Mouse (Mus musculus): ENCODE data around the gene Patj. TPM values are rescaled to one million over a fixed set of nuclear protein-coding genes. Genes with fewer than 3 reads are reported as not detected.
"Not testable (repeated sequence)": the region's sequence is repeated elsewhere in the genome, so short reads cannot be mapped to it uniquely, and the experiment has no call there.

Gene Patj
- total RNA-seq (2021) = 1 to 10 TPM; 3.0 to 6.1 TPM
- long read RNA-seq, experiment 1, partial matches to known transcripts = 1 of 1 reads
- long read RNA-seq, experiment 1, other reads (novel, unspliced or antisense) = 0 of 1 reads
- long read RNA-seq, experiment 2, full-length matches to known transcripts = 1 of 2 reads
- long read RNA-seq, experiment 2, partial matches to known transcripts = 1 of 2 reads
- long read RNA-seq, experiment 2, other reads (novel, unspliced or antisense) = 0 of 2 reads

- DNase-seq (ENCODE audit: low spot score in 2 of 2) = peak; percentile 50 to 61
Observed at GRCm38 (mm10) chr4:98395690-98396437, at the start of gene Patj. Gene Patj (plus strand): TSS chr4:98395785.

GRCm38 (mm10) chr4:98348580-98348979 lies 47.0 kb upstream of the Patj start:
- DNase-seq (ENCODE audit: low spot score in 2 of 2) = no peak

DNA sequence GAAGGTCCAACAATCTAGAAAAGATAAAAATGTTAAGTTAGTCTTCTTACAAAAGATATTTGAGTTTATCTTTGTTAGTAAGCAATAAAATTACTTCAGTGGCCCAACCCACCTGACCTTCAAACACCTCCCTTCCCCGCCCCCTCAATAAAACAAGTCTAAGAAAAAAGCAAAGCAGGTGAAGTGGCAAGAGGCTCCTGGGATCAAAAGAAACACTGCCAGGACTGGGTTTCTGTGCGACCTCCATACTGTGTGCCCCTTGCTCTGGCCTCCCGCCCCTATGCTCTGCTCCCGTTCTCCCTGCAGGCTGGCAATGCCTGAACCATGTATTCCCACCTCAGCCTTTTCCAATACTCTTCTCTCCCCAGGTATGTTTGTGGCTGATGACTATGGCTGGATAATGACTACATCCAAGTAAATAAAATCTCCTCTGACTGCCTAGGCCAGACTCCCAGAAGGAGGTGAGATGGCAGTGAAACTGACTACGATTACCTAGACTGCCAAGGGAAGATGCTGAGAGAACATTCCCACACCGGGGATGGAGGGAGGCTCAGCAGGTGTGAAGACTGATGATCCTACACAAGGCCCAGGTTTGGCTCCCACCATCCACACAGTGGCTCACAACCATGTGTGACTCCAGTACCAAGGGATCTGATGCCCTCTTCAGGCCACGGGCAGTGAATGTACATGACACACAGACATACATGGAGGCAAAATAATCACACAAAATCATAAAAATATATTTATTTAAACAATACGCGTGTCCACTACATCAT lies 37.4 kb upstream of the Patj start:
- DNase-seq (ENCODE audit: low spot score in 2 of 2) = no peak

DNA sequence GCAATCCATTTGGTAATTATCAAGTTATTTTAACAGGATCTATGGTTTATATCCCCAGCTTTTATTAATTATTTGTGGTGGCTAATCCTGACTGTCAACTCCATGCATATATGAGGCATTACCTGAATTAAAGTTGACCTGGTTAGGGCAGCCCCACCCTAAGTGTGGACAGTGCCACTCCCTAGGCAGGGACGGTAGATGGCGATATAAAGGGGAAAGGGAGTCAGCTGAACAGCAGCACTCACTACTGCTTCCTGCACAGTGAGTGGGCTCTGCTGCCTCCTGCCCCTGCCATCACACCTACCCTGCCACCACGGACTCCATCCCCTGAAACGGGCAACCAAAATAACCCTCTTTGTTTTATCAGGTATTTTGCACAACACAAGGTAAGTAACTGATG lies 20.2 kb upstream of the Patj start:
- no peak for DNase-seq (ENCODE audit: low spot score in 2 of 2)

- no peak for DNase-seq (ENCODE audit: low spot score in 2 of 2)
Observed at GRCm38 (mm10) chr4:98376943-98377342, 18.6 kb upstream of the Patj start.

DNA sequence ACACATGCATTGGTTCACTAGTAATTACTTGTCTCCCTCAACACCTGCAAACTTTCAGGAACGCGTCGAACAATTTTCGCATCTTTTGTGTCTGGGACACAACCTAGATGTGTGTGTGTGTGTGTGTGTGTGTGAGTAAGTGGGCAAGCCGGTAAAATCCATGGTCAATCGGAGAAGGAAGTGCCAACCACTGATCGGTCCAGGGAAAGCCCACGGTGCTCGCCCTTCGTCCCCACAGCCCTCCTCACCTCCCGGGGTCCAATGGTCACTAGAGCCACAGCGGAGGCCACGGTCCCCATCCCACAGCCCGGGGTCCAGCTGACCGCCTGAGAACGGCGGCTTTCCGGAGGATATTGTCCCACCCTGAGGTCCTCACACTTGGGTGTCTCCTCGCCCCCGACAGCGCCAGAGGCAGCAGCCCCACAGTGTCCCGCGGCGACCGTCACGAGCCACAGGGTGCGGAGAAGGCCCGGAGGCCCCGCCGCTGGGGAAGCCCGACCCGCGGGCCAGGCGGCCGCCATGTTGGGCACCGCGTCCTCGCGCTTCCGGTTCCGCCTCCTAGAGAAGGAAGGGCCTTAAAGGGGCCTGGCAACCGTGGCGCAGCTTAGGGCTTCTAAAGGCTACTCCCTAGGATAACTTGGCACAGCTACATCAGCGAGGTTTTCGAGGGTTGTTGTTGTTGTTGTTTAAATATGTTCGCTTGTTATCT lies 12.7 kb upstream of the Patj start, which contains the start of gene Tm2d1:
TSS of gene Tm2d1 (minus strand) at position 591 of the 709 bp plus-strand sequence.
- peak; percentile 77 to 80 for DNase-seq (ENCODE audit: low spot score in 2 of 2)

GRCm38 (mm10) chr4:98385036-98385435 lies 10.5 kb upstream of the Patj start:
- DNase-seq (ENCODE audit: low spot score in 2 of 2) = no peak

DNA sequence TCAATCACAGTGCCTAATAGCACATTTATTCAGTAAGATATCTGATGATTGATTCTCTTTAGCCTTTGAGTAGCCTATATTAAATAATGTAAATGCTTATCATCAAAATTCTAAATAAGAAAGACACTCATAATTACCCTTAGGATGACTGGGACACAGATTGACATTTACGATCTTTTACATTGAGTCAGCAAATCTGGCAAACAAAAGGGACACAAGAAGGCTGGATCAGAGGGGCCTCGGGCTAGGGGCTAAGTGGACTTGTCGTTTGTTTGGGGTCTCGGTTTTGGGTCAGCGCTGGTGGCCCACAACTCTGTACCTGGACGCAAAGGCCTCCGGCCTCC lies 267 bp upstream of the Patj start:
- DNase-seq (ENCODE audit: low spot score in 2 of 2) = no peak

GRCm38 (mm10) chr4:98400926-98401583 lies 5.5 kb downstream of the Patj start:
- no peak for DNase-seq (ENCODE audit: low spot score in 2 of 2)

DNA sequence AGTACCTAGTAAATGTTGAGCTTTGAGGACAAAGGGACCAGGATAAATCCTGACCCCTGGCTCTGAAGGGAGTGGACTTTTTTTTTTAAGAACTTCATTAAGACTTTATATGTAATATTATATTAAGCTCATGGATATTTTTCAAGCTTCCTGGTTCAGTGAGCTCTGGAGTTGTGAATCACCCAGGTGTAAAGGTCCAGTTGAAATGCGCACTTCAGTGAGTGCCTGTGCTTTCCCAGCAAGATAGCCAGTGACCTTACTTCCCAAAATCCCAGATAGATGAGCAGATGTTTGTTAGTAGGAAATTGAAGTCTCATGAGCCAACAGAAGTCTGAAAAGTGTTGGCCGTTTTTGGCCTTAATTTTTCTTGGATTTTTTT lies 6.0 kb downstream of the Patj start:
- DNase-seq (ENCODE audit: low spot score in 2 of 2) = no peak

DNA sequence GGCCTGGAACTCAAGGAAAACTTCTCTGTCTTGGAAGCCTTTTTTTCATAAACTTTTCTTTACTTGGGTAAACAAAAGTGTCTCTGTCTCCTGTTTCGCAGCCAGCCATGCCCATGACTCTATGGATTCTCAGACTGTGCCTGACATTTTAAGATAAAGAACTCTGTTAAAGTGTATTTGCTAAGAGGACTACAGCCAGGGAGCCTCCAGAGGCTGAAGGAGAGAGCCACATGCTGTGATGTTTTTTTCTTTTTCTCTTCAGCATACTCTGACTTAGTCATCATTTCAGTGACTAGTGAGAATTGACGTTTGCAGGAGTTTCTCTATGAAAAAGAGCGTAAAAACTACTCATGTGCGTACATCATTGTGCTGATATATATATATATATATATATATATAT lies 7.9 kb downstream of the Patj start:
- no peak for DNase-seq (ENCODE audit: low spot score in 2 of 2)

DNA sequence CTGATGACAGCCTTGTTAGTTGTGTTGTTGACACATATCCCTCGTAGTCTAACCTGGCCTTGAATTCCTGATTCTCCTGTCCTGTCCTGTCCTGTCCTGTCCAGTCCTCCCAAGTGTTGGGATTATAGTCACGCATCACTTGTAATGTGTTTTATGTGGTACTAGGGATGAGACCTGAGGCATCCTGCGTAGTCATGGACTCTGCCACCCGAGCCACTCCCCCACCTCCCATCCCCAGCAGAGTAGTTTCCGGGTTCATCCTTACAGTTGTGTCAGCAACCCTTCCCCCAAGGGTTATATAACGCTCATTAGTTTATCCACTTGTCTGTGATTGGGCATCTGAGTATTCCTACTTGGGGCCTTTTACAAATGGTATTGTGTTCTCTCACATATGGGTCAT lies 8.8 kb downstream of the Patj start:
- no peak for DNase-seq (ENCODE audit: low spot score in 2 of 2)

- no peak for DNase-seq (ENCODE audit: low spot score in 2 of 2)
Observed at GRCm38 (mm10) chr4:98408455-98408854, 12.9 kb downstream of the Patj start.

- DNase-seq (ENCODE audit: low spot score in 2 of 2) = not testable (repeated sequence)
Observed at GRCm38 (mm10) chr4:98415150-98415549, 19.6 kb downstream of the Patj start.

- no peak for DNase-seq (ENCODE audit: low spot score in 2 of 2)
Observed at GRCm38 (mm10) chr4:98428371-98428770, 32.8 kb downstream of the Patj start.

GRCm38 (mm10) chr4:98435641-98436457 lies 40.3 kb downstream of the Patj start:
- DNase-seq (ENCODE audit: low spot score in 2 of 2) = no peak

GRCm38 (mm10) chr4:98436664-98437363 lies 41.2 kb downstream of the Patj start:
- no peak for DNase-seq (ENCODE audit: low spot score in 2 of 2)

GRCm38 (mm10) chr4:98439261-98440005 lies 43.8 kb downstream of the Patj start:
- DNase-seq (ENCODE audit: low spot score in 2 of 2) = no peak

DNA sequence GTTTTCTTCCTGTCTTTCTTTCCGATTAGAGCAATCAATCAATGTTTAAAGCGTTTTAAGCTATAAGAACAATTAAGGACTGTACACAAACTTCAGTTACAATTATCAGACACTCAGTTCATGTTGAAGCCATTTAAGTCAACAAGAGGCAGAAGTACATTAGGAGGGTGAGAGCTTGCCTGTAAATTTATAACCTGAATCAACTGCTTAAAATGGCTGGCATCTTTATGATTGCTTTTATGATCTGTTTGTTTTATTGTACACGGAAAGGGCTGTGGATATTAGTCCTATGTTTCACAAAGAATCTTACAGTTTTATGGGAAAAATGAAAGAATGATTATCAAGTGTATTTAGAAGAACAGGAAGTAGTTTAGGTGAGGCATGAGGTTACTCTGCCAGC lies 45.7 kb downstream of the Patj start:
- DNase-seq (ENCODE audit: low spot score in 2 of 2) = no peak

Data from adrenal gland, adult 18-20 months (tissue).